Mouse (Mus musculus) intestine, embryonic 14.5 days (tissue): ENCODE results near the gene Bcl2l2. TPM values are rescaled to one million over a fixed set of nuclear protein-coding genes. Genes with fewer than 3 reads are reported as not detected.

ENCODE experiments used
- ATAC-seq: fragments of 200-750 bp; cut with Nextera tagmentation; replicated peaks from 2 replicates; pipeline ENCODE4 v1.8.0; 2017; ENCODE audit warnings: low read depth, moderate number of reproducible peaks, moderate TSS enrichment, moderate library complexity; ENCODE audit not compliant: low FRiP score, low TSS enrichment
- DNase-seq: peaks from one replicate; pipeline ENCODE4 v3.0.0-alpha.2; 2018; ENCODE audit warnings: low spot score
- H3K27ac ChIP-seq: fragments of 300-500 bp; sonication (generic); 2 replicates; pipeline ENCODE4 v1.5.1; 2014; ENCODE audit warnings: low read depth, mild to moderate bottlenecking, control low read depth
- H3K27me3 ChIP-seq: fragments of 300-500 bp; sonication (generic); replicated peaks from 2 replicates; pipeline ENCODE4 v1.6.1; 2014; ENCODE audit warnings: low read length, control low read depth; ENCODE audit not compliant: control insufficient read depth, insufficient read depth
- H3K36me3 ChIP-seq: fragments of 300-500 bp; sonication (generic); 2 replicates; pipeline ENCODE4 v1.6.1; 2014; ENCODE audit warnings: low read length, control low read depth; ENCODE audit not compliant: control insufficient read depth, insufficient read depth
- H3K4me1 ChIP-seq: fragments of 300-500 bp; sonication (generic); replicated peaks from 2 replicates; pipeline ENCODE4 v1.6.1; 2014; ENCODE audit warnings: low read length, control low read depth, mixed read lengths; ENCODE audit not compliant: control insufficient read depth, insufficient read depth
- H3K4me2 ChIP-seq: fragments of 300-500 bp; sonication (generic); 2 replicates; pipeline ENCODE4 v1.6.1; 2014; ENCODE audit warnings: low read length
- H3K4me3 ChIP-seq: fragments of 300-500 bp; sonication (generic); 2 replicates; pipeline ENCODE4 v1.5.1; 2014; ENCODE audit warnings: low read depth, low read length, control low read depth, mixed read lengths
- H3K9ac ChIP-seq: fragments of 300-500 bp; sonication (generic); 2 replicates; pipeline ENCODE4 v1.6.1; 2014; ENCODE audit warnings: mild to moderate bottlenecking, low read length
- H3K9me3 ChIP-seq: fragments of 300-500 bp; sonication (generic); 2 replicates; pipeline ENCODE4 v1.6.1; 2016; ENCODE audit warnings: low read length, control low read depth; ENCODE audit not compliant: control insufficient read depth
- WGBS: fragments of 180-500 bp; shearing (Covaris S2); extraction: QIAGEN DNeasy Blood & Tissue Kit; methylation state at CpG from one replicate; pipeline ENCODE4 v1.1.7; 2014; 5-methylcytosine and 5-hydroxymethylcytosine counted together
- polyA plus RNA-seq: library from polyadenylated mRNA; unstranded; fragments of >200 nt; fragmentation: Nextera tagmentation; extraction: Ambion mirVana; gene quantifications from 2 replicates; pipeline ENCODE4 v1.2.1, GENCODE M21; 2014

Bcl2l2 gene
- polyA plus RNA-seq = 5.1 and 5.2 TPM in 2 replicates

DNA sequence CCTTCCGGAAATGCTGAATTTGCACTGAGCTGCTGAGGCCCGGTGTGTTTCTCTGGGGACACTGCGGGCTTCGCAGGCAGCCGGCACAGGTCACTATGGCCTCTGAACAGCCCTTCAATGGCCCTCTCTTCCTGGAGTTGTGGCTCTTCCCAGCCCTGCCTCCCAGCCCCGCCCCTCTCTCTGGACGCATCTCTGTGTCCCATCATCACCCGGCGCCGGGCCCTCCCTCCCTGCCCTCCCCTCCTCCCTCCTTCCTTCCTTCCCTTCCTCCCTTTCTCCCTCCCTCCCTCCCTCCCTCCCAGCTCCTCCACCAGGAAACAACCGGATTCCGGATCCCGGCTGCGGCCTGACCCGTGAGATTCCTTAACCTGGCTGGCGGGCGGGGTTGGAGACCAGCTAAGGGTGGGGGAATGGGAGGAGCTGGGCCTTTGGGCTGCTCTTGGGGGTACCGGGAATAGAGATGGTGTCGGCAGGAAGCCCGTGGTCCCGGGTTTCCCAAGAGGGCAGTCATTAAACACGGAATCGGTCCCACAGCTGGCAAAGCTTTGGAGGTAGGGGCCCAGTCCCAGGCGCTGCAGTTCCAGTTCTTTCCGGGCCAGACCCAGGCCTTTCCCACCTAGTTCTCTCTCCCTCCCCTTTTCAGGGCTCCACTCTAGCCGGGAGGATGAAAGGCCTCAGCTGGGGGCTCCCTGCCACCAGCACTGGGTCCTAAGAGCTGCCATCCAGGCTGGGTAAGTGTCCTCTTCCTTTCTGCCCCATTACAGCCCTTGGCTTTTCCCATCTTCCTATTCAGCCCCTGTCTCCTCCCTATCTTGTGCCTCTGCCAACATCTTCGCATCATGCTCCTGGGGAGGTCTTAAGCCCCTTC is at the start of gene Bcl2l2, which contains the start of gene Gm20521:
Bcl2l2 (plus strand) TSS at position 224 of the 868 bp plus-strand sequence.
Gm20521 (plus strand) TSS at position 288 of the 868 bp plus-strand sequence.
- Histone ChIP-seq H3K36me3 (peaks cover 19% of the 10 kb centered on the region), H3K9me3 (no peaks in the 10 kb centered on the region), H3K27ac (peak within 1 kb of the TSS; percentile 95), H3K4me3 (peak within 1 kb of the TSS; percentile 52), H3K27me3 (no peaks in the 10 kb centered on the region), H3K9ac (peak within 1 kb of the TSS; percentile 74), H3K4me2 (peak within 1 kb of the TSS; percentile 78), H3K4me1 (peaks cover 15% of the 10 kb centered on the region)
- peak; percentile 94 for ATAC-seq
- peak; percentile 90 for DNase-seq
- WGBS = under 1% methylated on average over 27 of the region's 27 CpGs

DNA sequence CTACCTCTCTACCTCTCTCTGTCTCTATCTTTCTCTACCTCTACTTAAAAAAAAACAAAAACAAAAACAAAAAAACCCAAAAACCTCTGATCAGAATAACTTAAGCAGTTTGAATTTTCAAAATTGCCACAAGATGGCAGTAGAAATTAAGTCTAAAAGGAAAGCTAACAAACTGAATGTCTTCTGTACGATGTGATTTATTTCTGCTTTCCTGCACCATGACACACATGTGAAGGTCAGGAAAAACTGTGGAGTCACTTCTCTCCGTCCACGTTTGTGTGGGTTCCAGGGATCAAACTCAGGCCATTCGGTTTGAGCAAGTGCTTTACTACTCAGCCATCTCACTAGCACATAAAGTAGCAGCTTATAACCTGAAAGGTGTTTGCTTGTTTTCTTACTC is 39.7 kb upstream of the Bcl2l2 start:
- 5% methylated on average over 4 of the region's 4 CpGs for WGBS
- Histone ChIP-seq H3K9ac (no peak overlapping the region), H3K4me2 (no peak overlapping the region), H3K9me3 (no peaks in the 10 kb centered on the region), H3K27me3 (0 out of 2 replicates have a peak, but pooled peaks cover 3% of the 10 kb centered on the region), H3K4me3 (no peak overlapping the region), H3K4me1 (no peaks in the 10 kb centered on the region), H3K27ac (no peak overlapping the region), H3K36me3 (no peaks in the 10 kb centered on the region)
- peak; percentile 60 for DNase-seq
- no peak for ATAC-seq

DNA sequence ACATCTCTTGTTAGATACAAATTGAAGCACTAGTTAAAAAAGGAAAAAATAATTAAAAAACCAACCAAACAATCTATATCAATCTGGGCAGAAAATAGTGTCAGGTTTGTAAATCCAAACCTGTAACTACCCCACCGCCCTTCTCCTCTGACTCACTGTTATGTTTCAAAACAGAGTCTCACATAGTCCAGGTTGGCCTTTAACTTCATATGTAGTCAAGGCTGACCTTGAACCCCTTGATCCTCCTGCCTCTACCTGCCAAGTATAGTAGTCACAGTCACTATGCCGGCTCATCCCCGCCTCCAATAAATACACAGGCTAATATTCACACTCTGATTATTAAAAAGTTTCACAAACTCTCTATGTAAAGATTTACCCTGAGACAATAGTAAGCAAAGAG is 27.5 kb upstream of the Bcl2l2 start:
- WGBS = 95% methylated on average over 3 of the region's 3 CpGs

DNA sequence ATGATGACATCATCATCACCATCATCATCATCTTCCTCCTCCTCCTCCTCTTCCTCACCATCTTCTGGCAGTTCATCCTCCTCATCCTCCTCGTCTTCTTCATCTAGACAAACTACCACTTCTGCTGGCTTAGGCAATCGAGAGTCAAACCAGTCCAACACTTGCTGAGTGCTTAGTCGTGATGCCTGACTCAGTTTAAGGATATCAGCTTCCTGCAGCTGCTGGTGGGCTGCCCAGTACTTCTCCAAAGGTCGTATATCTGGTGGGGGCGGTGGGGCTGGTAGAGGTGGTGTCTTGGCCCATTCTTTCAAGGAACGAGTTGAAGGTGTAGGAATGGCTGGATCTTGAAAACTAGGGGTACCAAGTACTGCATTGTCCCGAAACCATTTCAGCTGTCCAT is 26.5 kb upstream of the Bcl2l2 start:
- no peaks in the 10 kb centered on the region for H3K27me3 ChIP-seq
- H3K4me2 ChIP-seq = no peak overlapping the region
- peaks cover 35% of the 10 kb centered on the region for H3K36me3 ChIP-seq
- H3K9me3 ChIP-seq = no peaks in the 10 kb centered on the region
- WGBS = 91% methylated on average over 7 of the region's 7 CpGs
- ATAC-seq (no peak), DNase-seq (no peak)
- no peaks in the 10 kb centered on the region for H3K4me1 ChIP-seq
- no peak overlapping the region for H3K27ac ChIP-seq
- no peak overlapping the region for H3K4me3 ChIP-seq
- no peak overlapping the region for H3K9ac ChIP-seq

More for the DNA sequence above, 27.5 kb upstream of the Bcl2l2 start:
- Histone ChIP-seq H3K9ac (no peak overlapping the region), H3K9me3 (no peaks in the 10 kb centered on the region), H3K4me2 (no peak overlapping the region), H3K4me1 (no peaks in the 10 kb centered on the region), H3K27ac (no peak overlapping the region), H3K4me3 (no peak overlapping the region), H3K27me3 (no peaks in the 10 kb centered on the region), H3K36me3 (peaks cover 35% of the 10 kb centered on the region)
- DNase-seq = no peak
- no peak for ATAC-seq

DNA sequence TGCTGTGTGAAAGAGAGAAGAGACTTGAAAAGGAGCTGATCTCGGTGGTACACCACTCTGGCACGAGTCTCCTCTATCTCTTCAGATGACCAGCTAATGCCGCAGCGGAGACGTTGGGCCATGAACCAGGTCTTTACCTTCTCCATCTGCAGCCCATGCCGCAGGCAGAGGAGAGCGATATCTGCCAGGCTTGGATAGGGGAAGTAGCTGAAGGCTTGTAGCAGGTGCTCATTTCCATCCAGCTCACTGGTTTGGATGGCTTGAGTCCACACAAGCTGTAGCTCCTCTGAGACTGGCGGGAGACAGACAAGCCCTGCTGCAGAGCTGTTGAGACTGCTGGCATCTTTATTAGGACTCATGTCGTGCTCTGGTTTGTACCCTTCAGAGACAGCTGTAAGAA is 25.3 kb upstream of the Bcl2l2 start:
- H3K27ac ChIP-seq = no peak overlapping the region
- no peak overlapping the region for H3K4me3 ChIP-seq
- H3K9me3 ChIP-seq = no peaks in the 10 kb centered on the region
- ATAC-seq (no peak), DNase-seq (no peak)
- H3K4me1 ChIP-seq = no peaks in the 10 kb centered on the region
- H3K36me3 ChIP-seq = peaks cover 35% of the 10 kb centered on the region
- H3K4me2 ChIP-seq = no peak overlapping the region
- whole genome bisulfite sequencing = 92% methylated on average over 9 of the region's 9 CpGs
- no peaks in the 10 kb centered on the region for H3K27me3 ChIP-seq
- no peak overlapping the region for H3K9ac ChIP-seq

DNA sequence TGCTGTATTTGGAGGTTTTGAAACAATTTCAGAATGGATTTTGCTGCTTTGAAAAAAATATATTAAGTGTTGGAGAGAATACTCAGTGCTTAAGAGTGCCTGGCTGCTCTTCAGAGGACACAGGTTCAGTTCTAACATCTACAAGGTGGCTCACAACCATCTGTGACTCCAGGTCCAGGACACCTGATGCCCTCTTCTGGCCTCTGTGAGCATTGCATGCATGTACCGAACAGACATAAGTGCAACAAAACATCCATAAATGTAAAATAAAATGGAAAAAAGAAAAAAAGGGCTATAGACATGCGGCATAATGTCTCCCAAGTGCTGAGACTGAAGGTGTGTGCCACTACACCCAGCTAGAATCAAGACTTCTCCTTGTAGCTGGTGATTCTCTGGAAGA is 22.7 kb upstream of the Bcl2l2 start:
- 51% methylated on average over 2 of the region's 2 CpGs for WGBS
- Histone ChIP-seq H3K36me3 (peaks cover 27% of the 10 kb centered on the region), H3K4me2 (no peak overlapping the region), H3K9ac (no peak overlapping the region), H3K4me1 (no peaks in the 10 kb centered on the region; the same call in 1 of the 2 replicates), H3K9me3 (no peaks in the 10 kb centered on the region), H3K4me3 (no peak overlapping the region), H3K27ac (no peak overlapping the region), H3K27me3 (no peaks in the 10 kb centered on the region)
- ATAC-seq = no peak
- peak; percentile 76 for DNase-seq

DNA sequence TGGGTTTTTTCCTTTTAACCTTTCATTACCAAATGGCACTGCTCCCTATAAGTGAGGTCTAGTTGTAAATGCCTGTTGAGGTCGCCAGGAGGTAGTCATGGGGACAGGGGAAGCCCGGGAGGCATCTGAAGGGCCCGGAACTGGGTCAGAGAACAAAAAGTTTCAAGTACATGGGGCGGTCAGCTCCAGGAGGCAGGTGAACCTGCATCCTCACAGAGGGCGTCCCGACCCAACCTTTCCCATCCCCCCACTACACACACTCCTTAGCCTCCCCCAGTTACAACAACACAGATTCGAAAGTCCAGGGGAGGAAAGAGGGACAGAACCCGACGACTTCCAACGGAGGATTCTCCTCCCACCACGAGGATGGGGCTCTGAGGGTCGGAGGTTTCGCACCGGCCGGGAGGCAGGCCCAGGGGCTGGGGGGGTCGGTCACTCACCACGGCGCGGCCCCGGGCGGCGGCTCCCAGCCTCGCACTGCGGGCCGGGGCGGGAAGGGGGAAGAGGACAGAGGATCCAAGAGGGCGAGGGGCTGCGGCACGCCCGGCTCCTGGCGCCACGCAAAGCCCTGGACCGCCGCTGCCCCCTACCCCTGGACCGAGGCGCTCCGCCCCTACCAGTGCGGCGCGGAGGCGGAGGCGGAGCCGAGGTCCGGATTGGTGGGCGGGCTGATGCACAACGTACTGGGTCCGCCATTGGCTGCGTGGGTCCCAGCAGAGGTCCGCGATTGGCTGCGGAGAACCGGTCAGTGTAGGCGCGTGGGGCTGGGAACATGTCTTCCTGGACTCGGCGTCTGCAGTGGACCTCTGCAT is 19.5 kb upstream of the Bcl2l2 start:
- H3K27me3 ChIP-seq = no peaks in the 10 kb centered on the region
- H3K27ac ChIP-seq = peak overlapping the region; percentile 58
- H3K9ac ChIP-seq = peak overlapping the region; percentile 81
- DNase-seq = peak; percentile 93
- peak overlapping the region; percentile 74 for H3K4me3 ChIP-seq
- H3K4me2 ChIP-seq = peak overlapping the region; percentile 86
- no peaks in the 10 kb centered on the region for H3K36me3 ChIP-seq
- H3K9me3 ChIP-seq = no peaks in the 10 kb centered on the region
- under 1% methylated on average over 50 of the region's 56 CpGs for WGBS
- ATAC-seq = peak; percentile 100
- H3K4me1 ChIP-seq = no peaks in the 10 kb centered on the region; the same call in 1 of the 2 replicates

DNA sequence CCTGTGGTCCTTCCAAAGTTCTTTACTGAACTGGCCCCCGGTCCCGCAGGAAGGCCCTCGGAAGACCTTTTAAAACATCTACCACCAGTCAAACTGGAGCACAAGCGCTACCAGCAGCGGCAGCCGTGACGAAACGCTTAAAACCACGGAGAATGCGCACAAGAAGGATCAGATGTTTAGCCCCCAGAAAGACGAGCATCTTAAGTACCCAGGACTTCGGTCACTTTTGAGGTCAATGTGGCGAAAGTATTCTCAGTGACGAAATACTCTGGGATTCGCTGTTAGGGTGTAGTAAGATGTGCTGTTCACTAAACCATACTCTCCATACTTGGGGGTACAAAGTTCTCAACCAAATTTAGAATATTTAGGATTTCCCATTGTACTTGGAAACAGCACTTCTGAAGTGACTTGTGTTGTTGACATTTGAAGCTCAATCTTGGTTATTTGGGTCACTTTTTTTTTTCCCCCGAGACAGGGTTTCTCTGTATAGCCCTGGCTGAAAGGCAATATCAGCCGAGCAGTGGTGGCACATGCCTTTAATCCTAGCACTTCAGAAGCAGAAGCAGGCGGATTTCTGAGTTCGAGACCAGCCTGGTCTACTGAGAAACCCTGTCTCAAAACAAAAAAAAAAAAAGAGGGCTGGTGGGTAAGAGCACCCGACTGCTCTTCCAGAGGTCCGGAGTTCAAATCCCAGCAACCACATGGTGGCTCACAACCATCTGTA is 18.7 kb upstream of the Bcl2l2 start:
- Histone ChIP-seq H3K27ac (peak overlapping the region; percentile 38; the same call in 1 of the 2 replicates), H3K27me3 (no peaks in the 10 kb centered on the region), H3K9me3 (no peaks in the 10 kb centered on the region), H3K4me2 (peak overlapping the region; percentile 86), H3K9ac (peak overlapping the region; percentile 81), H3K36me3 (no peaks in the 10 kb centered on the region), H3K4me1 (no peaks in the 10 kb centered on the region; the same call in 1 of the 2 replicates), H3K4me3 (peak overlapping the region; percentile 74)
- no peak for DNase-seq
- peak; percentile 29; the same call in 1 of the 2 replicates for ATAC-seq
- WGBS = 14% methylated on average over 21 of the region's 21 CpGs
